Mouse (Mus musculus) E14TG2a.4 (cell line): ENCODE results near the gene Psme1.

ENCODE experiments used
- CTCF ChIP-seq: conservative IDR thresholded peaks from 2 replicates; pipeline ENCODE4 v1.5.1; 2014; ENCODE audit warnings: low read length
- NANOG ChIP-seq: IDR thresholded peaks from 2 replicates; pipeline ENCODE4 v1.6.1; 2014; ENCODE audit warnings: borderline replicate concordance, low read length, mixed read lengths
- POU5F1 ChIP-seq: IDR thresholded peaks from 2 replicates; pipeline ENCODE4 v1.6.1; 2014; ENCODE audit warnings: low read length, borderline replicate concordance

- TF ChIP-seq CTCF (no peak), NANOG (no peak), POU5F1 (no peak)
Observed at GRCm38 (mm10) chr14:55550191-55550590, 27.7 kb upstream of the Psme1 start.
